Mouse (Mus musculus) spleen, adult 2 months (tissue): ENCODE measurements around the gene Bsn.

Source experiments
- CTCF ChIP-seq: fragments of 200-500 bp; IDR thresholded peaks from 2 replicates; pipeline ENCODE4 v1.5.1; 2011; ENCODE audit warnings: mild to moderate bottlenecking, inconsistent platforms; ENCODE audit not compliant: insufficient read depth, insufficient read length, insufficient replicate concordance; ENCODE audit errors: extremely low read depth
- POLR2A ChIP-seq: fragments of 200-500 bp; IDR thresholded peaks from 2 replicates; pipeline ENCODE4 v1.6.1; 2011; ENCODE audit warnings: low read depth, low read length, inconsistent platforms

DNA sequence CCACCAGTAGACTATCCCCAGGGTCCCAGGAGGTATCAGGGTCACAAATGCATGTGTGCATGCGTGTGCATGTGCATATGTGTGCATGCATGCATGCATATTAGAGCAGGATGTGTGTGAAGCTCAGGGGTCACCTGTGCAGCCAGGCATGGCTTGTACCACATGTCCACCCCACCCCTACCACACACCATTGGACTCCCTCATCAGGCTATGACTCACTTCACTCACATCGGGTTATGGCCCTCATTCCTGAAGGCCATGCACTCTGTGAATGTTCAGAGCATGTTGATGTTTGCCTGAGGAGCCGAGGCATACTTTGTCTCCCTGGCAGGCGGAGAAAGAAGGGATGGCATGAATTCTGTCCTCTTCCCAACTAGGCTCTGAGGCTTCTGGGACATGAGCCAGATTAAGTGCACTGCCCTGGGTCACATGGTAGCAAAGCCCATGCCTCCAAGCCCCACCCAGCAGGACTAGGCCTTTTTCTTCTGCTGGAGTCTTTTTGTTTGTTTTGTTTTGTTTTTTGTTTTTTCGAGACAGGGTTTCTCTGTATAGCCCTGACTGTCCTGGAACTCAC is 17.3 kb downstream of the Bsn start:
- TF ChIP-seq CTCF (no peak), POLR2A (no peak)
